Mouse (Mus musculus): ENCODE data around the gene Zfp472.
A peak's percentile ranks its signal among the peaks of the same experiment; 100 is the strongest.

Zfp472 gene

DNA sequence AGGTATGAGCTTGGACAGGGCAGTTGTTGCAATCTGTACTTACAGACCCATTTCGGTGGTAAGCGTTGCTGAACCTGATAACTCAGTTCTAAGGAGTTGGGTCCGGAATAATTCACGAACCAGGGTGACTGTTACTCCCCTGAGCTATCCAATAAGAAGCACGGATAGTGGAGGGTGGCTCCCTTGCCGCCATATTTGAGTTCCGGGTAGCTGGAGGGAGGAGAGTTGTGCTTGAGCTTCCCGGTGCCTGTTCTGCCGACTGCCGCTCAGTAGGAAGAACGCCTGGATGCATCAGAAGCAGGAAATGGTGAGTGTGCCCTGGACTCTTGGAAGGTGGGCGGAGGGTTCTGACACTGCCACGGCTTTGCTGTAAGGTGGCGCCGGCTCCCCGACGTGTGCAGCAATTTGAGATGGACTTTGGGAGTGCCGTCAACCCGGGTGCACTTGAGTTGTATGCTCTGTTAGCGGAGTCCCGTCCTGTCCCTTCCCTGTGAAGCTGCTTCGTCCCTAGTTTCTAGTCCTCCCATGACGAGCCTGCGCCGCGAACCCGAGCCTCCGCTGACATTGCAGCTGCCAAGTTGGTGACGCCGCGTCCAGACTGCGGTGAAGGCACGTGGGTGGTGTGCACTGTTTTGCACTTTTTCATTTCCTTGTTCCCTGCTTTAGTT is at the start of gene Zfp472:
Zfp472 (plus strand) TSS at position 192 of the 668 bp plus-strand sequence.
- peak; percentile 95 for DNase-seq (ENCODE audit: low spot score)

DNA sequence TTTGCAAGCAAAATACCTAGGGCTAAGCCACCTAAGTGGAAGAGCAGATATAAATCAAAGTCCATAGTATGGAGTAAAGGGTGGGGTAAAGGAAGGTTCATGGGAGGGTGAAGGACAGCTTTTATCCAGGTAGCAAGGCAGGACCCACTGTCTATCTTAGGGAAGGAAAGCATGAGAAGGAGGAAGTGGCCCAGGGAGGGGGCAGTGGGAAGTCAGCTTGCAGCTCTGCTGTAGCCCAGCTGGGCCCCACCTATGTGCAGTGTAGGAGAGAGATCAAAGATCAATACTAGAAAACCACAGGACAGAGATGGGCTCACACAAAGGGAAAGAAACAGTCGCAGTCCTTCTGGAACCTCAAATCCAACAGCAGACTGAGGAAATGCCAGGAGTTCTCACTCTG is 49.5 kb upstream of the Zfp472 start:
- no peak for DNase-seq (ENCODE audit: low spot score)

DNA sequence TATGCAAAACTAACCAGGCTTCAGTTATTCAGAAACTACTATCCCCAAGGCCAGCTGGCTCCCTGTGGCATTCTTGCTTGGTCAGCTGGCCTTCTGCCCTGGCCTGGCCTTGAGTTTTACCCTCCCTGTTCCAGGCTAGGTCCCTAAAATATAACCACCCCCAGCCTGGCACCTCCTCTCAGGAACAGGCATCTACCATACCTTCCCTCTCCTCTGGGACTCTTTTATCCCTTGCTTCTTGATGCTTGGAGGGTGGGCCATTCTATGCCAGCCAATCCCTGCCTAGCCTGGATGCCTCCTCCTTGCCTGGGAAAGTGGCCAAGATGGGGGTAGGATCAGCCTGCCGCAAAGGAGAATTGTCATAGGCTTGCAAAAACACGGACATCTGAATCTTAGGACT is 48.5 kb upstream of the Zfp472 start, which contains the start of gene Cyp4f14:
Cyp4f14 (minus strand) TSS at position 212 of the 400 bp plus-strand sequence.
- DNase-seq (ENCODE audit: low spot score) = no peak

DNA sequence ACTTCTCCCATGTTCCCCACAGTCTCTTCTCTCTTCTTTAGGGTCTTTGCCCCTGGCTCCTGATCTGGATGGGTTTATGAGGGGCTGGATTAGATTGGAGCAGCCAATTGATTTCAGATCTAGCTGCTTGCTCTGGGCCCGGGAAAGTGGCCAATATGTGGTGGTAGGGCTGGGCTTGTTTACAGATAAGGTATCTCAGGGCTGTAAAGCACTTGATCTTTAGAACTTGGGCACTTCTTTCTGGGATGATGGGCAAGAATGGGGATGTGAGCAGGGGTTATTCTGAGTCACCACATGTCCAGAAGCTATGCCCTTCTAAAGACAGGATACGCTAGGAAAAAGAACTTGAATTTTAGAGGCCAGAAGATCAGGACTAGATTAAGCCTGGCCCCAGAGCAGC is 46.5 kb upstream of the Zfp472 start:
- no peak for DNase-seq (ENCODE audit: low spot score)

DNA sequence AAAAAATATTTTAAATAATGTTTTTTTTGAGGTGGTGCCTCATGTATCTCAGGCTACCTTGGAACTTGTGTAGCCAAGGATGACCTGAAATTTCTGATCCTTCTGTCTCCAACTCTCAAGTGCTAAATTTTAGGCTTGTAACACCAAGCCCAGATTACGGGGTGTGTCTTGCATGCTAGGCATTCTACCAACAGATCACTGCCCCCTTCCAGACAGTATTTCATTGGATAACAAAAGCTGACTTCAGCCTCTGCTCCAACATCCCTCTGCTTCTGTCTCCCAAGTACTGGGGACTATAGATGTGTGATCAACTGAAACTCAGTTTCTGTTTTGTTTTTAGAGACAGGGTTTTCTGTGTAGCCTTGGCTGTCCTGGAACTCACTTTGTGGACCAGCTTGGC is 41.9 kb upstream of the Zfp472 start:
- no peak for DNase-seq (ENCODE audit: low spot score)

DNA sequence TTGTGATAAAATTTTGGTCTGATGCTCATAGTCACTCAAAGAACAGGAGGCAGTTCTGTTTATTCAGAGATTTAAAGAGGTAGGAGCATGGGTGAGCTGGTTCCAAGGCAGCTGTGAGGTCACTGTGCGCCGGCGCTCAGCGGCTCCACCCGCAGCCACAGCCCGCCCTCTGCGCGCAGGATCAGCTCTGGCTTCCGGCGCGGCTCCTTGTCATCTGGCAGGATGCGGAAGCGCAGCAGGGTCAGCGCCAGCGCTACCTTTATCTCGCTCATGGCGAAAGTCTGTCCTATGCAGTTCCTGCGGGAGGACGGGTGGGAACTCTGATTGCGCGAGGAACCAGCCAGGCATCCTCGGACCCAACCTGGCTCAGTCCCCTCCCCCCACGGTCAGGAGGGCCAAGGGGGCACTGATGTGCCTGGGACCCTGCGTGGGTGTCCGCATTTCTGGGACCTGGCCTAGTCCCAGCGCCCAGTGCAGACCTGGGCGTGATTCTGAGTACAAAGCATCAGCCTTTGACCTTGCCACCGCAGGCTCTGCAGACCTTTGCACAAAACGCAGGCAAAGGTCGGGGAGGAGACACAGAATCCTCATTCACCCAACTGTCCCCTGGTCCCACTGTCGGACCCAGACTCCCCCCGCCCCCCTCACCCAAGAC is 40.8 kb upstream of the Zfp472 start:
- no peak for DNase-seq (ENCODE audit: low spot score)

DNA sequence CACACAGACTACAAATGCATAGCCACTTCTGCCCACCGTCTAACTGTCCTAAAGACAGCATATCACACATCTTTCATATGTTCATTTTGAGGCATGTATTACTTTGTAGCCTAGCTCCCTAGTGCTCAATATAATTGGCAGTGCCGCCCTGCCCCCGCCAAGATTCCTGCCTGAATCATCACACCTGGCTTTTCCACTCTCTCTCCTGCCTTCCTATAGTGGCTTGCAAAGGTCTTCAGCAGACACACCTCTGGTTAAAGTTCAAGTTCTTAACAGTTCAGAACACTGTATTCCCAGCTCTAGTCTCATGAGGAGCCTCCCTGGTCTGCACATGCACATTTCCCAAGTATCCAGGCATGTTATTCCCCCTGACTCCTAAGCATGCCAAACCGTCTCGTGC is 37.8 kb upstream of the Zfp472 start:
- DNase-seq (ENCODE audit: low spot score) = no peak

DNA sequence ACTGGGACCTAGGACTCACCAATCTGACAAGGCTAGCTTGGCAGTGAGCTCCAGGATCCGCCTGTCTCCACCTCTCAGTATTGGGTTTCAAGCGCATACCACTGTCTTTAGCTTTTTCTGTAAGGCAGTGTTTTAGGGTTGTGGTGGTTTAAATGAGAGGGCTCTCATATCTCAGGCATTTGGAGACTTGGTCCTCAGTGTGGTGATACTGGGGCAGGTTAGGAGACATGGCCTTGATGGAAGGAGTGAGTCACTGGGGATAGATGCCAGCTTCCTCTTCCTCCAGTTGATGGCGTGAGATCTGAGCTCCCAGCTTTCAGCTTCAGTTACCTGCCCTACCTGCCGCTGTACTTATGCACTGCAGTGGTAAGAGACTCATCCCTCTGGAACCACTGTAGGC is 25.8 kb upstream of the Zfp472 start:
- no peak for DNase-seq (ENCODE audit: low spot score)

DNA sequence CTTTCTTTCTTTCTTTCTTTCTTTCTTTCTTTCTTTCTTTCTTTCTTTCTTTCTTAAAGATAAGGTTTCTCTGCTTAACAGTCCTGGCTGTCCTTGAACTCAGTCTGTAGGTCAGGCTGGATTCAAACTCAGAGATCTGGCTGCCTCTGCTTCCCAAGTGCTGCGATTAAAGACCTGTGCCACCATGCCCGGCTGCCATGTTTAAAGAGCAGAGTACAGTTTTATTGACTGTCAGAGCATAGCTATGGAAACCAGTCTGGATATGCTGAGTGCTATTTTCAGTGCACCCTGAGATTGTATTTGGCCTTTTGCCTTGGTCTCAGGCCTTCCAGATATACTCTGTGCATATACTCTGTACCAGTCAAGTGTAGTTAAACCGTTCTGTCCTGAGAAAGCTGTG is 22.0 kb upstream of the Zfp472 start:
- no peak for DNase-seq (ENCODE audit: low spot score)

DNA sequence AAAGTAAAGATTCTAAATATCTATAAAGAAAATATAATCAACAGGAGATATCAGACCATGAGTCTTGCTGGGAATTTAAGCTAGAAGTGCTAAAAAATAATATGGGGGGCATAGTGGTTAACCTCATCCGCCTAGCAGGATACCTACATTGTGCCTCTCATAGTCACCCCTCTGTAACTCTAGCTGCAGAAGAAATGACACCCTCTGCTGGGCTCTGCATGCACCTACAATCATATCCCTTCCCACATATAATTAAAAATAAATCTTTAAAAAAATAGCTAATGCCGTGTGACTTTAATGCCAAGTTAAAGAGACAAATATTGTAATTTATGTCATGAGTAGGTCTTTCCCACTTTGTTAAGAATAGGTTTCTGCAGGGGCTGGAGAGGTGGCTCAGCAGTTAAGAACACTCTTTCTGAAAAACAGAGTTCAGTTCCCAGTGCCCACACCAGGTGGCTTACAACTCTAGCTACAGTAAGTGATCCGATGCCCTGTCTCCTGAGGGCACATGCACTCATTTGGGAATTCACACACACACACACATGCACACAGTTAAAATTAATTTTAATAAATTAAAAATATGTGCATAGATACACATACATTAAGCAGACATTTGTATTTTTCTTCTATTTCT is 21.1 kb upstream of the Zfp472 start:
- DNase-seq (ENCODE audit: low spot score) = no peak

DNA sequence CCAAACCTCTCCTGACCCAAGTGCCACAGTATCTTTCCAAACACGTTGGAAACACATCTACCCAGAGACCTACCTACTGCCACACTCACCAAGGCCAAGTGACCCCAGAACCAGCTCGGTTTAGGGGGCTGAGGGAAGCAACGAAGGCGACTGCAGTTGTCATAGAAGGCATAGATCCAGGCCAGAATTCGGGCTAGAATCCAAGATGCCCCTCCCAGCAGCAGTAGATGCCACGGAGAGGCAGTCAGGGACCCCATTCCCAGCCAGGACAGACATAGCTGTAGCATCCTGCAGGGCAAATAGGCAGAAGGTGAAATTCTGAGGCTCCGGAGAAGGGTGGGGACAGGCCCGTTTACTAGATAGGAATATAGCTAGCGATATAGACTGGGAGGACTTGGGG is 18.9 kb upstream of the Zfp472 start:
- no peak for DNase-seq (ENCODE audit: low spot score)

DNA sequence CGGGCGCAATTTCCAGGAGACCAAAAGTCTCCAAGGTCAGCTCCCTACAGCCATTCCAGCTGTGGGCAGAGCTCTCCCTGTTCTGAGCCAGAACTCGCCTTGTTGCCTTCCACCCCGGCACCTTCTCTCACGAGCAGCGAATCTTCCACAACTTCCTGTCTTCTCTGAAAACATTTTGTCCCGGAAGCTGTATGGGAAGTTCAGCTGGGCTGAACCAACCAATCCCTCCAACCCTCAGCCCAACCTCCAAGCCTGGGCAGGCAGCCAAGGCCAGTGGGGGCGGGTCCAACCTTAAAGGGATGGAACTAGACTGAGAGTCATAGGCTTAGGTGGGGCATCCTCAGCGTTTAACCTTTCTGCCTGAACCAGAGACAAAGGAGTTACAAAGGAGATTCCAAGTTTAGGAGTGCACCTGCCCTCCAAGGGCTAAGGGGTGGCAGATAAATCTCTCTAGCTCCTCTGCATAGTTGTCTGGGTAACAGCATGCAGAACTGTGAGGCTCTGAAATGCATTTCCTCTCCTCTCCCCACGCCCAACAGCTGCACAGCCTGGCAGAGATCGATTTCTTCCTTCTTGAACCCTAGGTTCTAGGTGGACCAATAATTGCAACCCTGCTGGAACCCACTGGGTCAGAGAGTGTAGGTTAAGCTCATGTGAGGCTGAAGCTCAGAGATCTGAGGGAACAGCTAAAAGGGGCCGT is 18.2 kb upstream of the Zfp472 start, which contains the start of gene Cyp4f13:
Cyp4f13 (minus strand) TSS at position 188 of the 700 bp plus-strand sequence.
- DNase-seq (ENCODE audit: low spot score) = peak; percentile 80

DNA sequence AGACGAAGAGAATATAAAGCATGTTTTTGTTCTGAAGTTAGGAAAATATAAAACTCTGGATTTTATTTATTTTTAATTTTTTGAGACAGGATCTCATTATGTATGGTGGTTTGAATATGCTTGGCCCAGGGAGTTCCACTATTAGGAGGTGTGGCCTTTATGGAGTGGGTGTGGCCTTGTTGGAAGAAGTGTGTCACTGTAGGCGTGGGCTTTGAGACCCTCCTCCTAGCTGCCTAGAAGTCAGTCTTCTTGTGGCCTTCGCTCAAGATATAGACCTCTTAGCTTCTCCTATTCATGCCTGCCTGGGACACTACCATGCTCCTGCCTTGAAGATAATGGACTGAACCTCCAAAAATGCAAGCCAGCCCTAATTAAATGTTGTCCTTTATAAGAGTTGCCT is 15.5 kb upstream of the Zfp472 start:
- no peak for DNase-seq (ENCODE audit: low spot score)

DNA sequence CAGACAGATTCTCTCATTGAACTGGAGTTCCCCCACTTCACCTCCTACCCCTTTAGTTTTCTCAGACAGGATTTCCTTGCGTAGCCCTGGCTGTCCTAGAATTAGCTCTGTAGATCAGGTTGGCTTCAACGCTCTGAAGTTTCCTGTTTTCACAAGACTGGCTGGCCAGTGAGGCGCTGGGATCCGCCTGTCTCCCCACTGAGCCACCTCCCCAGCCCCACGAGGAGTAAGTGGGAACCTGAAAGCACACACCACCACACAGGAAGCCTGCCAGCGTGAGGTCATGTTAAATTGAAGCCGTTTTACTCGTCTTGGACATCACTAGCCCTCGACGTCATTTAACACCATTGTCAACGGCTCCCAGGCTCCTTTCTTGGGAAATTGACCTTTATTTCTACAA is 14.6 kb upstream of the Zfp472 start:
- DNase-seq (ENCODE audit: low spot score) = no peak

DNA sequence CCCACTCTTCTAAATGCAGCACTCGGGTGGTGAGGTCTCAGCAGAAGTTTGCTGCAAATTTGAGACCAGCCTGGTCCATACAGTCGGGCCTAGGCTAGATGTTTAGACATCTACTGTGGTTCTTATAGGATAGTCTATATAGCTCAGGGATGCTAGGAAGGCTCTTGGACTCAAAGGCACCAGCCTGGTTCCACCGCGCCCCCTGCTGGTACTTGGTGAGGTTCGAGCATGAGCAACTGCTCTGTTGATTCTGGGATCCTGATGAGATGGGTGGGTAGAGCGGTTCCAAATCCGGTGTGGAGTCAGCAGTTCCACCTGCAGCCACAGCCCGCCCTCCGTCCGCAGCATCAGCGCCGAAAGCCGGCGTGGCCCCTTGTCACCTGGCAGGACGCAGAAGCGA is 14.2 kb upstream of the Zfp472 start:
- DNase-seq (ENCODE audit: low spot score) = peak; percentile 64

DNA sequence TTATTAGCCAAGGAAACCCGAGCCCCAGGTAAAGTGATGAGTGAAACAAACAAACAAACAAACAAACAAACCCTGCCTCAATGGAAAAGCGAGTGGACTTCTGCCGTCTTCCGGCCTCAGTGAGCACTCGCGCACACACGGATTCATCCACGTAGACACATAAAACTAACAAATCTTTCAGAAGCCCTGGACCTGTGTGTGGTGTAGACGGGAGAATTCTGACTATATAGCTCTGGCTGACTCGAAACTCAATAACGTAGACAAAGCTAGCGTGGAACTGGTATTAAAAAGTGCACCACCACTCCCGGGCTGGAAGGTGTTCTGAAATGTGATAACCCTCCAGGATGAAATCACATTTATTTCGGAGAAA is 376 bp upstream of the Zfp472 start:
- DNase-seq (ENCODE audit: low spot score) = no peak

DNA sequence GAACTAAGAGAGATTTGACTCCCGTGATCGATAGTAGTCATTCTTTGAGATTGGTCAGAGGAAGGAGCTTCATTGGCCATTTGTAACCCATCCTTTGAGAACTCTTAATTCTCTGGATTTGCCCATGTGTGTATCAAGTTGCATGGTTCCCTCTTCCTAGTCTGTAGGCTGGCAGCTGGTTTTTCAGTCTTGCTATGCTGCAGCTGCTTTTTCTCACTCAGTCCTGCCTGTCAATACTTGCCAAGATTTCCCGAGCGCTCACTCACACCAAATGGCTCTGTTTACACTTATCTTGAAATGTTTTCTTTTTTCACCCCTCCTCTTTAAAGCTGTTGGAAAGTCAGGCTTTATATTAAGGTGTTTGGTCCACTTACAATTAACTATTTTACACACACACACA is 15.7 kb downstream of the Zfp472 start:
- no peak for DNase-seq (ENCODE audit: low spot score)

DNA sequence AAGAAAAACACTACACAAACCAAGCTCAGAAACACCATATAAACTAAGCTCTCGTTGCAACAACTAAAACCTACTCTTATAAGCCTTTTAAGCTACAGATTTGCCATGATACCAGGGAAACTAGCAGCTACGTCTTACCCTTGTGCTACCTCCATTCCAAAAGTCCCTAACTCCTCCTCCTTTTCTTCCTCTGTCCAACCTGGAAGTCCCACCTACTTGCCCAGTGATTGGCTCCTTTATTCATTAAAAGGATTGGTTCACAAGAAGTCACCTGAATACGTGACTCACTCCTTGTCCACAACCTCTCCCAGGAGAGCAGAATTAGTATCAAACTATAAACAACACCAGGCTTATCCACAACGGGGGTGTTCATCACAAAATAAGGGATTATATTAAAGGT is 20.7 kb downstream of the Zfp472 start:
- DNase-seq (ENCODE audit: low spot score) = no peak

DNA sequence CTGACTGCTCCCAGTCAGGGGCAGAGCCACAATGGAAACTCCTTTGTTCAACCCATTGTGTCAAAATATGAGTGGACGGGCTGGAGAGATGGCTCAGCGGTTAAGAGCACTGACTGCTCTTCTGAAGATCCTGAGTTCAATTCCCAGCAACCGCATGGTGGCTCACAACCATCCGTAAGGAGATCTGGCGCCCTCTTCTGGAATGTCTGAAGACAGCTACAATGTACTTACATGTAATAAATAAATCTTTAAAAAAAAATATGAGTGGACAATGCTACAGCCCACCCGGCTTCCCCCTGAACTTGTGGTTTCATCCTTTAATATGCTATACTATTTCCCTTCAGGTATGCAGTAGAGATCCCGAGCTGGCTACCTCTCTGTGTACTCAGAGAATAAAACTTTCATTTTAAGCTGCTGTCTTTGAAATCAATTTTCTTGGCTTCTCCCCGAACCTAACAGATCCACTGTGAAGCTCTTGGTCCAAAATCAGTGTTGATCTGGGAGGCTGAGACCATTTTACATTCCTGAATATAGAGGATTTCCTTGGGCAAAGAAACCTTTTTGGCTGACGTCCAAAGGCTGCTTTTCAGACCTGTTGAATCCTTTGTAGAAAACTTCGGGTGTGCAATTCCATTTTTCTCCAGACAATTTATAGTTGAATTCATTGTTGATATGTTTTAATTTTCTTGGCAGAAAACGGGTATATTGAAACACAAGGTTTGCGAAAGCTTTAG is 26.5 kb downstream of the Zfp472 start:
- no peak for DNase-seq (ENCODE audit: low spot score)

DNA sequence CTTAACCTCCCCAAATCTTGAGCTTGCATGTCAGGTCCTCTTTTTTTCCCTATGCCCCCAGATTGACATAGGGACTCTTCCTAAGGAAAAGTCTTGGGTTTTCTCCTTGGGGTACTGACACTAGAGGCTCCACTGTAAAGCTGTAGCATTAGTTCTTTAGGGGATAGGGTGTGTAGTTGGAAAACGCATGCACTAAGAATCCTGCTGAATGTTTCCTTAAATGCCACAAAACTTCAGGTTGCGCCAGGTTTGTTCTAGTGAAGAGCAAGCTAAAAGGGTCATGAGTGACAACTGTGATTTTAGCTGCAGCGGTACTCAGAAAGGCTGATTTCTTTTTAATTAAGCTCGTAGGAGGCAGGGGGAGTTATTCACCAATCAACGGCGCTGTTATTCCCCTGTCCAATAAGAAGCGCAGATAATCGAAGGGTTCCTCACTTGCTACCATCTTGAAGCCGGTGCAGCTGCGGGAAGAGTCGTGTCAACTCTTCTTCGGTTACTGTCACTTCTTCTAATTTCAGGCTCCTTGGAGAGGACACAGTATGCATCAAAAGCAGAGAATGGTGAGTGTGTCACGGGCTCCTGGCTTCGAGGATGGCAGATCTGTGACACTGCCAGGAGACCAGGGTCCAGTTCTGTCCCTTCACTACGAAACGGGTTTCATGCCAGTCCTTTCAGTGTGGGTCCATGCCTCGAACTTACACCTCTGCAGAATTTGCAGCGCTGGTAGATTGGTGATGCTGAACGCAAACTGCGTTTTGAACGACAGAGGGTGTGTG is 27.3 kb downstream of the Zfp472 start, which contains the start of gene Zfp952:
Zfp952 (plus strand) TSS at position 431 of the 776 bp plus-strand sequence.
- peak; percentile 93 for DNase-seq (ENCODE audit: low spot score)

DNA sequence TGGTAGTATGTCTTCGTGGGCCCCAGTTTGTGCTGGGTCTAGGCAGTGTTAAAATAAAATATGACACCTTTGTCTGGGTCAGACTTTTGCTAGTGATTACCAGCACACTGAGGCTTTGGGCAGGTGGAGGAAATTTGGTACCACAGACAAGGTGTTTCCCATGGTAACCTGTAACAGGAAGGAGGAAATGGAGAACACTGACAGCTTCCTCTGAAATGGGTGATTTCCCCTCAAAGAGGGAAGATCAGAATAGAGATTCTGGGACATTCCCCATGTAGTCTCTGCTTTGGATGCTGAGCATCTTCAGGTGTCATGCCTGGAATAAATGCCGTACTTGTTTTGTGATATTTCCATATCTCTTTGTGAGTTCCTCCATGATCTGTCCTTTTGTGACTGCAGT is 32.9 kb downstream of the Zfp472 start:
- no peak for DNase-seq (ENCODE audit: low spot score)

All from layer of hippocampus, adult 9-10 months (tissue).